Mouse (Mus musculus): ENCODE data around the gene H2-T24. TPM values are rescaled to one million over a fixed set of nuclear protein-coding genes. Genes with fewer than 3 reads are reported as not detected.
A peak's percentile ranks its signal among the peaks of the same experiment; 100 is the strongest.

H2-T24 gene
- polyA plus RNA-seq, 1 experiment from 2014 or later = 2.9 TPM

GRCm38 (mm10) chr17:35991781-35992180 is 28.6 kb downstream of the H2-T24 start:
- H3K27me3 ChIP-seq (ENCODE audit: control insufficient read depth, insufficient read depth, low read length) = no peaks in the 10 kb centered on the region
- H3K9me3 ChIP-seq (replicated peaks; ENCODE audit: control insufficient read depth, low read length) = no peaks in the 10 kb centered on the region
- ATAC-seq (replicated peaks; ENCODE audit: insufficient number of reproducible peaks, low FRiP score, low TSS enrichment) = no peak
- H3K9ac ChIP-seq (ENCODE audit: low read depth, low read length) = peak overlapping the region; percentile 6; the same call in 1 of the 2 replicates
- 34% methylated on average over 10 of the region's 10 CpGs for WGBS (ENCODE audit: insufficient replicate concordance)
- peaks cover 3% of the 10 kb centered on the region; the same call in 1 of the 2 replicates for H3K4me1 ChIP-seq (ENCODE audit: control insufficient read depth, insufficient read depth, low read length)
- no peak overlapping the region for H3K4me2 ChIP-seq
- no peak overlapping the region for H3K27ac ChIP-seq (ENCODE audit: low read depth, low read length)
- no peak overlapping the region for H3K4me3 ChIP-seq (ENCODE audit: low read depth, low read length)
- 0 out of 2 replicates have a peak, but pooled peaks cover 12% of the 10 kb centered on the region for H3K36me3 ChIP-seq (ENCODE audit: control insufficient read depth, insufficient read depth, low read length)

GRCm38 (mm10) chr17:35981776-35982175 is 38.6 kb downstream of the H2-T24 start:
- H3K27me3 ChIP-seq (ENCODE audit: control insufficient read depth, insufficient read depth, low read length) = no peaks in the 10 kb centered on the region
- H3K4me2 ChIP-seq = no peak overlapping the region
- peaks cover 13% of the 10 kb centered on the region for H3K4me1 ChIP-seq (ENCODE audit: control insufficient read depth, insufficient read depth, low read length)
- H3K9me3 ChIP-seq (replicated peaks; ENCODE audit: control insufficient read depth, low read length) = no peaks in the 10 kb centered on the region
- no peak overlapping the region for H3K9ac ChIP-seq (ENCODE audit: low read depth, low read length)
- WGBS (ENCODE audit: insufficient replicate concordance) = 85% methylated on average over 9 of the region's 9 CpGs
- no peak overlapping the region for H3K4me3 ChIP-seq (ENCODE audit: low read depth, low read length)
- H3K27ac ChIP-seq (ENCODE audit: low read depth, low read length) = no peak overlapping the region
- ATAC-seq (replicated peaks; ENCODE audit: insufficient number of reproducible peaks, low FRiP score, low TSS enrichment) = no peak
- H3K36me3 ChIP-seq (ENCODE audit: control insufficient read depth, insufficient read depth, low read length) = peaks cover 9% of the 10 kb centered on the region; the same call in 1 of the 2 replicates

GRCm38 (mm10) chr17:35980363-35980754 is 40.0 kb downstream of the H2-T24 start:
- H3K27ac ChIP-seq (ENCODE audit: low read depth, low read length) = peak overlapping the region; percentile 96
- no peaks in the 10 kb centered on the region for H3K9me3 ChIP-seq (replicated peaks; ENCODE audit: control insufficient read depth, low read length)
- no peaks in the 10 kb centered on the region for H3K27me3 ChIP-seq (ENCODE audit: control insufficient read depth, insufficient read depth, low read length)
- H3K4me2 ChIP-seq = peak overlapping the region; percentile 94
- H3K4me1 ChIP-seq (ENCODE audit: control insufficient read depth, insufficient read depth, low read length) = peaks cover 13% of the 10 kb centered on the region
- peaks cover 9% of the 10 kb centered on the region; the same call in 1 of the 2 replicates for H3K36me3 ChIP-seq (ENCODE audit: control insufficient read depth, insufficient read depth, low read length)
- H3K9ac ChIP-seq (ENCODE audit: low read depth, low read length) = peak overlapping the region; percentile 89
- WGBS (ENCODE audit: insufficient replicate concordance) = under 1% methylated on average over 29 of the region's 29 CpGs
- peak; percentile 14 for ATAC-seq (replicated peaks; ENCODE audit: insufficient number of reproducible peaks, low FRiP score, low TSS enrichment)
- peak overlapping the region; percentile 90 for H3K4me3 ChIP-seq (ENCODE audit: low read depth, low read length)

- Histone ChIP-seq H3K9ac (ENCODE audit: low read depth, low read length) (peak within 1 kb of the TSS; percentile 89), H3K9me3 (replicated peaks; ENCODE audit: control insufficient read depth, low read length) (no peaks in the 10 kb centered on the region), H3K27me3 (ENCODE audit: control insufficient read depth, insufficient read depth, low read length) (no peaks in the 10 kb centered on the region), H3K4me3 (ENCODE audit: low read depth, low read length) (peak within 1 kb of the TSS; percentile 90), H3K4me1 (ENCODE audit: control insufficient read depth, insufficient read depth, low read length) (peaks cover 13% of the 10 kb centered on the region), H3K36me3 (ENCODE audit: control insufficient read depth, insufficient read depth, low read length) (peaks cover 6% of the 10 kb centered on the region; the same call in 1 of the 2 replicates), H3K4me2 (peak within 1 kb of the TSS; percentile 94), H3K27ac (ENCODE audit: low read depth, low read length) (peak within 1 kb of the TSS; percentile 96)
- peak; percentile 87 for ATAC-seq (replicated peaks; ENCODE audit: insufficient number of reproducible peaks, low FRiP score, low TSS enrichment)
- under 1% methylated on average over 61 of the region's 109 CpGs for WGBS (ENCODE audit: insufficient replicate concordance)
These were observed 40.7 kb downstream of the H2-T24 start, which contains the start of the genes Gnl1 and Prr3 for GRCm38 (mm10) chr17:35979401-35980362. TSS of gene Gnl1 (plus strand) at chr17:35979851. TSS of gene Prr3 (minus strand) at chr17:35980236.

GRCm38 (mm10) chr17:35978811-35979400 is 41.5 kb downstream of the H2-T24 start:
- Histone ChIP-seq H3K36me3 (ENCODE audit: control insufficient read depth, insufficient read depth, low read length) (peaks cover 11% of the 10 kb centered on the region; the same call in 1 of the 2 replicates), H3K4me3 (ENCODE audit: low read depth, low read length) (peak overlapping the region; percentile 90), H3K4me1 (ENCODE audit: control insufficient read depth, insufficient read depth, low read length) (peaks cover 13% of the 10 kb centered on the region), H3K9ac (ENCODE audit: low read depth, low read length) (peak overlapping the region; percentile 89), H3K9me3 (replicated peaks; ENCODE audit: control insufficient read depth, low read length) (no peaks in the 10 kb centered on the region), H3K4me2 (peak overlapping the region; percentile 94), H3K27me3 (ENCODE audit: control insufficient read depth, insufficient read depth, low read length) (no peaks in the 10 kb centered on the region), H3K27ac (ENCODE audit: low read depth, low read length) (peak overlapping the region; percentile 96)
- peak; percentile 62 for ATAC-seq (replicated peaks; ENCODE audit: insufficient number of reproducible peaks, low FRiP score, low TSS enrichment)
- under 1% methylated on average over 41 of the region's 41 CpGs for WGBS (ENCODE audit: insufficient replicate concordance)

- Histone ChIP-seq H3K27ac (ENCODE audit: low read depth, low read length) (no peak overlapping the region), H3K9me3 (replicated peaks; ENCODE audit: control insufficient read depth, low read length) (no peaks in the 10 kb centered on the region), H3K36me3 (ENCODE audit: control insufficient read depth, insufficient read depth, low read length) (peaks cover 9% of the 10 kb centered on the region), H3K4me1 (ENCODE audit: control insufficient read depth, insufficient read depth, low read length) (peaks cover 9% of the 10 kb centered on the region), H3K27me3 (ENCODE audit: control insufficient read depth, insufficient read depth, low read length) (no peaks in the 10 kb centered on the region), H3K4me3 (ENCODE audit: low read depth, low read length) (no peak overlapping the region), H3K9ac (ENCODE audit: low read depth, low read length) (no peak overlapping the region), H3K4me2 (no peak overlapping the region)
- 52% methylated on average over 1 of the region's 1 CpGs for WGBS (ENCODE audit: insufficient replicate concordance)
- no peak for ATAC-seq (replicated peaks; ENCODE audit: insufficient number of reproducible peaks, low FRiP score, low TSS enrichment)
These were observed 48.2 kb downstream of the H2-T24 start for GRCm38 (mm10) chr17:35972131-35972530.

GRCm38 (mm10) chr17:35969418-35970389 is 50.7 kb downstream of the H2-T24 start, which contains the start of gene Abcf1:
TSS of gene Abcf1 (minus strand) at chr17:35969761.
- Histone ChIP-seq H3K4me3 (ENCODE audit: low read depth, low read length) (peak within 1 kb of the TSS; percentile 92), H3K9ac (ENCODE audit: low read depth, low read length) (peak within 1 kb of the TSS; percentile 91), H3K9me3 (replicated peaks; ENCODE audit: control insufficient read depth, low read length) (no peaks in the 10 kb centered on the region), H3K4me2 (peak within 1 kb of the TSS; percentile 74), H3K27me3 (ENCODE audit: control insufficient read depth, insufficient read depth, low read length) (no peaks in the 10 kb centered on the region), H3K4me1 (ENCODE audit: control insufficient read depth, insufficient read depth, low read length) (peaks cover 9% of the 10 kb centered on the region), H3K27ac (ENCODE audit: low read depth, low read length) (peak within 1 kb of the TSS; percentile 77), H3K36me3 (ENCODE audit: control insufficient read depth, insufficient read depth, low read length) (peaks cover 8% of the 10 kb centered on the region)
- ATAC-seq (replicated peaks; ENCODE audit: insufficient number of reproducible peaks, low FRiP score, low TSS enrichment) = peak; percentile 98
- WGBS (ENCODE audit: insufficient replicate concordance) = under 1% methylated on average over 68 of the region's 68 CpGs
